Mouse (Mus musculus) liver, embryonic 14.5 days (tissue): ENCODE measurements at regions not wholly inside any gene's neighbourhood (a gene's known extent, or its start where the extent isn't known, plus 50 kb on each side); places are given as distances from the start of the nearest gene placed in this dataset.

Experiments used
- CTCF ChIP-seq: IDR thresholded peaks from 2 replicates; pipeline ENCODE4 v1.5.1; 2016; ENCODE audit warnings: antibody characterized with exemption, low read depth, control low read depth
- EP300 ChIP-seq: IDR thresholded peaks from 2 replicates; pipeline ENCODE4 v1.6.1; 2016; ENCODE audit warnings: antibody characterized with exemption, low read depth

- no peak for TF ChIP-seq CTCF
- no peak for TF ChIP-seq EP300
These were observed 538.5 kb upstream of the Klf4 start for GRCm38 (mm10) chr4:56070664-56071334.
